Mouse (Mus musculus) limb, embryonic 13.5 days (tissue): ENCODE measurements around the gene Phf11d. TPM values are rescaled to one million over a fixed set of nuclear protein-coding genes. Genes with fewer than 3 reads are reported as not detected.
"Not testable (repeated sequence)": the region's sequence is repeated elsewhere in the genome, so short reads cannot be mapped to it uniquely, and the experiment has no call there.

ENCODE experiments used
- ATAC-seq: fragments of 200-750 bp; cut with Nextera tagmentation; 2 replicates; pipeline ENCODE4 v1.8.0; 2017; ENCODE audit warnings: low read depth, moderate number of reproducible peaks, moderate TSS enrichment; ENCODE audit not compliant: low FRiP score
- H3K27ac ChIP-seq: fragments of 300-500 bp; sonication (generic); 2 replicates; pipeline ENCODE4 v1.5.1; 2015; ENCODE audit warnings: inconsistent platforms, mild to moderate bottlenecking, moderate library complexity
- H3K27me3 ChIP-seq: fragments of 300-500 bp; sonication (generic); 2 replicates; pipeline ENCODE4 v1.6.1; 2015; ENCODE audit warnings: mild to moderate bottlenecking, inconsistent platforms
- H3K36me3 ChIP-seq: fragments of 300-500 bp; sonication (generic); 2 replicates; pipeline ENCODE4 v1.6.1; 2015; ENCODE audit warnings: inconsistent platforms, mild to moderate bottlenecking, moderate library complexity
- H3K4me1 ChIP-seq: fragments of 300-500 bp; sonication (generic); 2 replicates; pipeline ENCODE4 v1.6.1; 2015; ENCODE audit warnings: inconsistent platforms
- H3K4me2 ChIP-seq: fragments of 300-500 bp; sonication (generic); replicated peaks from 2 replicates; pipeline ENCODE4 v1.6.1; 2015; ENCODE audit warnings: inconsistent platforms, mild to moderate bottlenecking, moderate library complexity
- H3K4me3 ChIP-seq: fragments of 300-500 bp; sonication (generic); 2 replicates; pipeline ENCODE4 v1.5.1; 2015; ENCODE audit warnings: moderate library complexity, mild to moderate bottlenecking, inconsistent platforms
- H3K9ac ChIP-seq: fragments of 300-500 bp; sonication (generic); 2 replicates; pipeline ENCODE4 v1.6.1; 2015; ENCODE audit warnings: mild to moderate bottlenecking, inconsistent platforms
- H3K9me3 ChIP-seq: fragments of 300-500 bp; sonication (generic); 2 replicates; pipeline ENCODE4 v1.6.1; 2016; ENCODE audit warnings: inconsistent platforms
- WGBS: fragments of 180-500 bp; shearing (Covaris S2); methylation state at CpG from one replicate; pipeline ENCODE4 v1.1.7; 2015; 5-methylcytosine and 5-hydroxymethylcytosine counted together
- polyA plus RNA-seq: library from polyadenylated mRNA; unstranded; fragments of >200 nt; fragmentation: Nextera tagmentation; extraction: Ambion mirVana; gene quantifications from 2 replicates; pipeline ENCODE4 v1.2.1, GENCODE M21; 2015

Gene Phf11d
- polyA plus RNA-seq = 0.64 and 0.65 TPM in 2 replicates

- H3K9me3 ChIP-seq = no peaks in the 10 kb centered on the region
- H3K4me2 ChIP-seq = no peak within 1 kb of the TSS
- no peaks in the 10 kb centered on the region for H3K36me3 ChIP-seq
- ATAC-seq = peak; percentile 36; the same call in 1 of the 2 replicates
- no peak within 1 kb of the TSS; the same call in 1 of the 2 replicates for H3K27ac ChIP-seq
- H3K9ac ChIP-seq = no peak within 1 kb of the TSS
- peaks cover 4% of the 10 kb centered on the region; the same call in 1 of the 2 replicates for H3K4me1 ChIP-seq
- no peak within 1 kb of the TSS for H3K4me3 ChIP-seq
- 65% methylated on average over 6 of the region's 6 CpGs for WGBS
- H3K27me3 ChIP-seq = no peaks in the 10 kb centered on the region
Observed at GRCm38 (mm10) chr14:59365244-59365644, at the start of gene Phf11d. Phf11d (minus strand) TSS chr14:59365470.

GRCm38 (mm10) chr14:59414979-59415378, 49.7 kb upstream of the Phf11d start:
- H3K27ac ChIP-seq, H3K27me3 ChIP-seq, ATAC-seq, H3K4me1 ChIP-seq, H3K4me2 ChIP-seq, H3K4me3 ChIP-seq, H3K9ac ChIP-seq, H3K9me3 ChIP-seq: not testable (repeated sequence)
- WGBS = 99% methylated on average over 2 of the region's 2 CpGs
- peaks cover 32% of the 10 kb centered on the region for H3K36me3 ChIP-seq

GRCm38 (mm10) chr14:59396999-59397398, 31.7 kb upstream of the Phf11d start:
- no peak for ATAC-seq
- 82% methylated on average over 2 of the region's 2 CpGs for WGBS

GRCm38 (mm10) chr14:59395281-59395680, 30.0 kb upstream of the Phf11d start, which contains the start of gene Phf11c:
Phf11c (minus strand) TSS chr14:59395381.
- ATAC-seq = no peak
- H3K27me3 ChIP-seq = no peaks in the 10 kb centered on the region
- 92% methylated on average over 3 of the region's 3 CpGs for WGBS
- H3K27ac ChIP-seq = no peak within 1 kb of the TSS
- H3K9me3 ChIP-seq = no peaks in the 10 kb centered on the region
- 0 out of 2 replicates have a peak, but pooled peaks cover 2% of the 10 kb centered on the region for H3K36me3 ChIP-seq
- H3K9ac ChIP-seq = no peak within 1 kb of the TSS
- no peak within 1 kb of the TSS for H3K4me3 ChIP-seq
- H3K4me1 ChIP-seq = no peaks in the 10 kb centered on the region
- H3K4me2 ChIP-seq = no peak within 1 kb of the TSS

More at GRCm38 (mm10) chr14:59396999-59397398, 31.7 kb upstream of the Phf11d start:
- no peaks in the 10 kb centered on the region for H3K9me3 ChIP-seq
- no peak overlapping the region for H3K27ac ChIP-seq
- H3K36me3 ChIP-seq = peaks cover 6% of the 10 kb centered on the region
- no peaks in the 10 kb centered on the region for H3K27me3 ChIP-seq
- no peak overlapping the region for H3K4me2 ChIP-seq
- no peak overlapping the region for H3K9ac ChIP-seq
- H3K4me1 ChIP-seq = no peaks in the 10 kb centered on the region
- no peak overlapping the region for H3K4me3 ChIP-seq

GRCm38 (mm10) chr14:59390181-59390580, 24.9 kb upstream of the Phf11d start:
- not testable (repeated sequence) for ATAC-seq, H3K27me3 ChIP-seq, H3K9ac ChIP-seq, H3K27ac ChIP-seq, H3K36me3 ChIP-seq, H3K4me2 ChIP-seq, H3K9me3 ChIP-seq, H3K4me3 ChIP-seq, H3K4me1 ChIP-seq
- 67% methylated on average over 4 of the region's 4 CpGs for WGBS

GRCm38 (mm10) chr14:59389532-59389931, 24.3 kb upstream of the Phf11d start:
- Histone ChIP-seq H3K9me3 (no peaks in the 10 kb centered on the region), H3K27me3 (no peaks in the 10 kb centered on the region), H3K9ac (no peak overlapping the region), H3K4me1 (no peaks in the 10 kb centered on the region), H3K27ac (no peak overlapping the region), H3K4me3 (no peak overlapping the region), H3K4me2 (no peak overlapping the region), H3K36me3 (no peaks in the 10 kb centered on the region)
- WGBS = 81% methylated on average over 1 of the region's 1 CpGs
- ATAC-seq = no peak

- no peaks in the 10 kb centered on the region for H3K36me3 ChIP-seq
- peaks cover 18% of the 10 kb centered on the region for H3K9me3 ChIP-seq
- no peaks in the 10 kb centered on the region for H3K4me1 ChIP-seq
- no peaks in the 10 kb centered on the region for H3K27me3 ChIP-seq
- WGBS = 92% methylated on average over 25 of the region's 25 CpGs
- no peak overlapping the region for H3K4me2 ChIP-seq
- no peak for ATAC-seq
- H3K4me3 ChIP-seq = no peak overlapping the region
- H3K27ac ChIP-seq = no peak overlapping the region
- no peak overlapping the region for H3K9ac ChIP-seq
Observed at GRCm38 (mm10) chr14:59370348-59371068, 5.2 kb upstream of the Phf11d start.

GRCm38 (mm10) chr14:59366386-59367105, 1.3 kb upstream of the Phf11d start:
- H3K27ac ChIP-seq = no peak overlapping the region
- ATAC-seq = no peak
- H3K9ac ChIP-seq = no peak overlapping the region
- H3K27me3 ChIP-seq = no peaks in the 10 kb centered on the region
- no peak overlapping the region for H3K4me2 ChIP-seq
- no peak overlapping the region for H3K4me3 ChIP-seq
- peaks cover 4% of the 10 kb centered on the region; the same call in 1 of the 2 replicates for H3K4me1 ChIP-seq
- H3K36me3 ChIP-seq = no peaks in the 10 kb centered on the region
- 72% methylated on average over 8 of the region's 8 CpGs for WGBS
- peaks cover 11% of the 10 kb centered on the region for H3K9me3 ChIP-seq

- not testable (repeated sequence) for H3K36me3 ChIP-seq, ATAC-seq, H3K27me3 ChIP-seq, H3K4me2 ChIP-seq, H3K9ac ChIP-seq, H3K4me1 ChIP-seq, H3K4me3 ChIP-seq, H3K27ac ChIP-seq, H3K9me3 ChIP-seq
- 74% methylated on average over 1 of the region's 1 CpGs for WGBS
Observed at GRCm38 (mm10) chr14:59341189-59341588, 24.1 kb downstream of the Phf11d start, which contains the start of gene Phf11b. Phf11b (minus strand) TSS chr14:59341351.

GRCm38 (mm10) chr14:59339541-59339940, 25.7 kb downstream of the Phf11d start:
- no peak for ATAC-seq
- H3K4me2 ChIP-seq = no peak overlapping the region
- 100% methylated on average over 1 of the region's 1 CpGs for WGBS
- no peak overlapping the region for H3K9ac ChIP-seq
- H3K9me3 ChIP-seq = no peaks in the 10 kb centered on the region
- no peak overlapping the region for H3K4me3 ChIP-seq
- no peak overlapping the region for H3K27ac ChIP-seq
- H3K36me3 ChIP-seq = no peaks in the 10 kb centered on the region
- no peaks in the 10 kb centered on the region for H3K4me1 ChIP-seq
- no peaks in the 10 kb centered on the region for H3K27me3 ChIP-seq

GRCm38 (mm10) chr14:59336056-59336455, 29.2 kb downstream of the Phf11d start:
- WGBS = 88% methylated on average over 3 of the region's 3 CpGs
- H3K4me2 ChIP-seq, H3K9ac ChIP-seq, H3K27me3 ChIP-seq, H3K4me1 ChIP-seq, H3K4me3 ChIP-seq, H3K27ac ChIP-seq, H3K36me3 ChIP-seq, ATAC-seq, H3K9me3 ChIP-seq: not testable (repeated sequence)

GRCm38 (mm10) chr14:59330499-59330898, 34.8 kb downstream of the Phf11d start:
- not testable (repeated sequence) for H3K27ac ChIP-seq, H3K4me2 ChIP-seq, H3K4me1 ChIP-seq, ATAC-seq, H3K4me3 ChIP-seq, H3K9ac ChIP-seq, H3K9me3 ChIP-seq, H3K36me3 ChIP-seq, H3K27me3 ChIP-seq
- WGBS = 51% methylated on average over 3 of the region's 3 CpGs
